Mouse (Mus musculus) T-helper 2 cell (primary cell): ENCODE data around the gene Fam186b.
"Not testable (repeated sequence)": the region's sequence is repeated elsewhere in the genome, so short reads cannot be mapped to it uniquely, and the experiment has no call there.

Experiments used
- in situ Hi-C: fragments of 300-600 bp; cut with MboI, MseI; formaldehyde crosslinking; loops from one replicate; pipeline ENCODE4 v1.15.1; 2025; ENCODE audit warnings: high pct_unique_total_duplicates

Gene Fam186b

GRCm38 (mm10) chr15:99259730-99260252 lies 35.9 kb downstream of the Fam186b start:
- in situ Hi-C loops: no loop called here

- in situ Hi-C loops: no loop called here
Measured at GRCm38 (mm10) chr15:99259167-99259729, 36.4 kb downstream of the Fam186b start.

- in situ Hi-C loops: no loop called here
Measured at GRCm38 (mm10) chr15:99255241-99255749, 40.4 kb downstream of the Fam186b start.

- in situ Hi-C loops: no loop called here
Measured at GRCm38 (mm10) chr15:99254477-99255005, 41.1 kb downstream of the Fam186b start.

GRCm38 (mm10) chr15:99253772-99254171 lies 41.9 kb downstream of the Fam186b start:
- in situ Hi-C loops: no loop called here

GRCm38 (mm10) chr15:99253175-99253479 lies 42.6 kb downstream of the Fam186b start:
- in situ Hi-C loops: not testable (repeated sequence)

GRCm38 (mm10) chr15:99252381-99253174 lies 43.1 kb downstream of the Fam186b start:
- in situ Hi-C loops: no loop called here

GRCm38 (mm10) chr15:99251626-99252380 lies 43.9 kb downstream of the Fam186b start, which contains the start of gene Mcrs1:
Gene Mcrs1 (minus strand): TSS chr15:99251961.
- in situ Hi-C loops: no loop called here

GRCm38 (mm10) chr15:99251111-99251510 lies 44.6 kb downstream of the Fam186b start:
- in situ Hi-C loops: not testable (repeated sequence)

GRCm38 (mm10) chr15:99249938-99250337 lies 45.8 kb downstream of the Fam186b start:
- in situ Hi-C loops: loop anchor here (25.0 kb wide), 1 partner anchor 688 kb away; the partner anchor contains the start of genes 4930415O20Rik and Ccnt1

- in situ Hi-C loops: loop anchor here (25.0 kb wide), 1 partner anchor 687 kb away; the partner anchor contains the start of genes 4930415O20Rik and Ccnt1
Measured at GRCm38 (mm10) chr15:99248972-99249371, 46.7 kb downstream of the Fam186b start.

- in situ Hi-C loops: loop anchor here (25.0 kb wide), 1 partner anchor 684 kb away; the partner anchor contains the start of genes 4930415O20Rik and Ccnt1
Measured at GRCm38 (mm10) chr15:99246736-99247135, 49.0 kb downstream of the Fam186b start.

- in situ Hi-C loops: loop anchor here (25.0 kb wide), 1 partner anchor 680 kb away; the partner anchor contains the start of genes 4930415O20Rik and Ccnt1
Measured at GRCm38 (mm10) chr15:99242045-99242444, 53.6 kb downstream of the Fam186b start.

GRCm38 (mm10) chr15:99241249-99241648 lies 54.4 kb downstream of the Fam186b start:
- in situ Hi-C loops: loop anchor here (25.0 kb wide), 1 partner anchor 679 kb away; the partner anchor contains the start of genes 4930415O20Rik and Ccnt1

GRCm38 (mm10) chr15:99240129-99240528 lies 55.6 kb downstream of the Fam186b start:
- in situ Hi-C loops: loop anchor here (25.0 kb wide), 1 partner anchor 678 kb away; the partner anchor contains the start of genes 4930415O20Rik and Ccnt1

GRCm38 (mm10) chr15:99238006-99238405 lies 57.7 kb downstream of the Fam186b start:
- in situ Hi-C loops: loop anchor here (25.0 kb wide), 1 partner anchor 676 kb away; the partner anchor contains the start of genes 4930415O20Rik and Ccnt1

- in situ Hi-C loops: loop anchor here (25.0 kb wide), 1 partner anchor 672 kb away; the partner anchor contains the start of genes 4930415O20Rik and Ccnt1
Measured at GRCm38 (mm10) chr15:99234326-99235010, 61.2 kb downstream of the Fam186b start.

GRCm38 (mm10) chr15:99233719-99234118 lies 62.0 kb downstream of the Fam186b start:
- in situ Hi-C loops: loop anchor here (25.0 kb wide), 1 partner anchor 671 kb away; the partner anchor contains the start of genes 4930415O20Rik and Ccnt1

GRCm38 (mm10) chr15:99231998-99232397 lies 63.7 kb downstream of the Fam186b start:
- in situ Hi-C loops: loop anchor here (25.0 kb wide), 1 partner anchor 670 kb away; the partner anchor contains the start of genes 4930415O20Rik and Ccnt1

- in situ Hi-C loops: loop anchor here (25.0 kb wide), 1 partner anchor 664 kb away; the partner anchor contains the start of genes 4930415O20Rik and Ccnt1
Measured at GRCm38 (mm10) chr15:99226090-99226489, 69.6 kb downstream of the Fam186b start.
